Mouse (Mus musculus): Measurements from ENCODE around the gene Morc2b.
"Not testable (repeated sequence)": the region's sequence is repeated elsewhere in the genome, so short reads cannot be mapped to it uniquely, and the experiment has no call there.

Gene Morc2b

DNA sequence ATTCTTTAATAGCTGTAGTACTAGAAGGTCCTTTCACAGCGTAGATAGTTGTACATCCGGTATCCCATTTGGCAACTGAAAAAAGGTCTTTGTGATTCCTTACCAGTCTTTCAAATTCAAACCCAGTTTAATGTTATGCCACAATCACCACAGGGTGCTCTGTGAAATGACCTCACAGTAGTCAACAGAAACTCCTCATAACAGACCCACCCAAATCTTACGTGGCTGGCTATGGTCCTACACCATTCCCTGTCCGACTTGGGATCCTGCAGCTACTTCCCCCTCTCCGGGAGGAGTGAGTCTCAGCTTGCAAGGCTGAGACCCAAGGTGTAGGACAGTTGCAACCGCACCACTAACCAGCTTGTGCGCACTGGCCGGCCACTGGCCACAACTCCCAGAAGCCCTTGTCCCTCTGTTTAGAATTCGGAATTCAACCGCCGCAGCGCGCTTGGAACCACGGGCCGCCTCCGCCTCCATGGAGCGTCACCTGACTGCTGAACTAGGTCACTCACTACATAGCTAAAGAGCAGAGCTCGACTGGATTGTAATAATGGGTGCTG, at the start of gene Morc2b:
Gene Morc2b, minus strand, starts transcription at position 423 of the 560 bp plus-strand sequence.
- no peak for DNase-seq

DNA sequence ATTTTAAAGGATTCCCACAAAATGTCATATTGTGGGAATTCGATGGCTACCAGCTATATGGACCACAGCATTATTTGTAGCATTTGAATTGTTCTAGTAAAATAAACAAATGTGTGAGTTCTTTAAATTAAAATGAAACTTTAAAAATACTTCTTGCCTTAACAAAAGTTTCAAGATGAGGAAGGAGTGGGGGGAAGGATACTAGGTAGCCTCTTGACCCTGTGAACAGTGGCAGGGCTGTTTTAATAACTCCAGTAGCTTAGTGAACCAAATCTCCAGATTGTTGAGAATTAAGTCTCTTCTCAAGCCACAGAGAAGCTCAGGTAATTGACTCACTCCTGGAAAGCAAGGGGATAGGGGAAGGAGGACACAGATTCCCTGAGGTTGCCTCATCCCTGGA, 28.7 kb upstream of the Morc2b start, which contains the start of gene Olfr55:
Gene Olfr55, plus strand, starts transcription at position 301 of the 400 bp plus-strand sequence.
- not testable (repeated sequence) for DNase-seq

DNA sequence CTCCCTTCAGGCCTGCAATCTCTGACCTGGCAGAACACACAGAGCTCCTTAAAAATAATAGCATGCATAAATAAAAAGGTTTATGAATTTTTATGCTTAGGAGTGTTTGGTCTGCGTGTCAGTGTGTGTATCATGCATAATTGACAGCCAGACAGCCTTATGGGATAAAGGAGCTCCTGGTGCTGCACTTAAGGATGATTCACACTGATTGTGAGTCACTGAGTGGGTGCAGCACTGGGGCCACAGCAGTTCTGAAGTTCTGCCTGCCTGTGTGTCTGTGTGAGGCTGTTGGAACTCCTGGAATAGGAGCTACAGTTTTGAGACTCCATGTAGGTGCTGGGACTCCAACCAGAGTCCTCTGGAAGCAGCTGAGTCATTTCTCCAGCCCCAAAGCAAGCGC, 13.2 kb downstream of the Morc2b start:
- DNase-seq, result no peak

DNA sequence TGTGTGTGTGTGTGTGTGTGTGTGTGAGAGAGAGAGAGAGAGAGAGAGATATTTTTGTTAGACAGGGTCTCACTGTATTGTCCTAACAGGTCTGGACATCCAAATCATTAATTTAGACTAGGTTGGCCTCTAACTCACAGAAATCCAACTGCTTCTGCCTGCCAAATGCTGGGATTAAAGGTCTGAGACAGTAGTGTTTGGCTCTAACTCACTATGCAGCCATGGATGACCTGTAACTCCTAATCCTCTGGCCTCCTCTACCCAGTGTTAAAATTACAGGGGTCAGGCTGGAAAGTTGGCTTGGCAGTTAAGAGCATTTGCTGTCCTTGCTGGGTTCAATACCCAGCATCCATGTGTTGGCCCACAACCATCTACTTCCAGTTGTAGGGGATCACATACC, 14.9 kb downstream of the Morc2b start:
- DNase-seq, result no peak

DNA sequence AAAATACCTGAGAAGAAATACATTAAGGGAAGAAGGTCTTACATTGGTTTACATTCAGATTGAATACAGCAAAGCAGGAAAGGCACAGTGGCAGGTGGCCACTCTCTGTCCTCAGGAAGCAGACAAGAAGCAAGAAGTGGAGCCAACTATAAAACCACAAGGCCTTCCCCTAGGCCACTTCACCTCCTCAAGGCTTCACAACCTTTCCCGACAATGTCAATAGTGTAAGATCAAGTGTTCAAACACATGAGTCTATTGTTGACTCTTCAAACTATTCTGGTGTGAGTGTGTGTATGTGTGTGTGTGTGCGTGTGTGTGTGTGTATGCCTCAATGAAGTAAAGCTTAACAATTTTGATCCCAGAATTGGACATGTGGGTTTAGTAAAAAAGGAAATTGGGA, 42.1 kb downstream of the Morc2b start:
- DNase-seq, result no peak

DNA sequence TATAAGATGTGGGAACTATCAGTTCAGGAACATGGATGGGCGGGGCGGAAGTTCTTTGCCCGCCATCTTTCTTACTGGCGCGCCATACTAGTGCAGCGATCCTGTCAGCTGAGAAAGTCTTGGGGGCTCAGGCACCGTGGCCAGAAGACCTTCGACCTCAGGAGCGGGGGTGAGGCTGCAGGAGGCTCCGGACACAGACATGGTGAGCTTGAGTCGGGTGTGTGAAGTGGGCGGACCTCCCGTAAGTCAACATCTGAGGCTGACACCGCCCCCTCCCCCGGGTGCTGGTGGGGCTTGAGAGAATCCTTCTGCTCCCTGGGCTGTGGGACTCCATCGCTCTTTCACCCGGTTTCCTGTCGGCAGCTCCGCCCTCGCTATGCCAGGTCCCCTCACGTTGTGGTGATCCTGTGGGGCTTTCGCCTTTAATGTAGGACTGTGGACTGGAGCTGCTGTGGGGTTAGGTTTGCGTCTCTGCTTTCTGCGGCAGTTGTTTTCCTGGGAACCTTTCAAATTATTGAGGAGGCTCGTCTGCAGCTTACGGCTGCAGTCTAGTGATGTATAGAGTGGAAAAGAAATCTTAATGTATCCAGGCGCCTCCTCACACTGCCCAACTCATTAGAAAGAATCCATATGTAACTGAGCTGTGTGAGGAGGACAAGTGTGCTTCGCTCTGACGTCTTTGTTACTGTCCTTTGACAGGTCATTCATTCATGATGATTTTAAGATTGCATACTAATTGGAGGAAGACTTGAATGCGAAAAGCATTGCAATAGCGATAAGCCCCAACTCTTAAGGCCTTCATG, 46.9 kb downstream of the Morc2b start:
- DNase-seq, result peak; percentile 86 to 89

DNA sequence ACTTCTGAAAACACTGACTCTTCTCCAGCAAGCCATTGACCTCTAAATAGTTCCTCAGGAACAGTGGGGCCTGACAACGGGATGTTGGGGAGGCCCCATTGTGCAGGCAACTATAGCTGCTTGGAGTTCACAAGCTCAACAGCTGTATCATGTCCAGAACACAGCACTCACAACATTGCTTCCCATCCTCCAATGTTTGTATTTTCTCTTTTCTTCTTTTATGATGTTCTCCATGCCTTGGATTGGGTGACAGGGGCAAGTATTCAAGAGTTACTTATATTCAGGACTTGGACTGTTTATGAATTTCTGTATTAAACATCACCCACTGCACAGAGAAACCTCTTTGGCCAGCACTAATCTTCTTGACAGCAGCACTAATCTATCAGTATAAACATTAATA, 47.9 kb downstream of the Morc2b start:
- DNase-seq, result no peak

DNA sequence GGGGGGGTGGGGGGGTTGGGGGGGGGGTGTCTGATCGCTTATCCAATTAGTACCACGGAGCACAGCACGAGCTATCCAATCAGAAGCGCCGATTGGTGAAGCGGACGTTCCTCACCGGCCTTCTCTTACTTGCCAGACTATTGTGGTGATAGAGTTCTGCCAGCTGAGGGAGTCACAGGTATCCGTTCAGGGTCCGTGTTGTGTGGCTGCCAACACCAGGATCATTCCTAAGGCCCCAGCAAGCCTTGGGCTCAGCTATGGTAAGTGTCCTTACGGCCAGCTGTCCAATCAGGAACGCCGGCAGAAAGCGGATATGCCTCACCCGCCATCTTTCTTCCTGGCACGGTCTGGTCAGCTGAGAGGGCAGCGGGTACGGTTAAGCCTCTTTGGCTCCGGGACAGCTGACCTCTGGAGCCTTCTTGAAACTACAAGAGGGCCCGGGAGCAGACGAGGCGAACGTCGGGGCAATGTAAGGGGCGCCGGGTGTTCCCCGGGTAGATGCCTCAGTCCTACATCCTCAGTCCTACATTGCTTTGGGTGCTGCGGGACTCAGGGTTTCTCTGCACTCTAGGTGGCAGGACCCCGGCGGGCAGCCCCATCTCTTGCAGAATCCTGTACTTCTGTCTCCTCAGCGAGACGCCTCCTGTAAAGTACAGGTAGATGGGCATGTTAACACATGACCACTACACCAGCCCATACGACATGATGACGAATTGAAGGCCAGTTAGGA, 50.1 kb downstream of the Morc2b start, which contains the start of gene Zfp563:
Gene Zfp563, plus strand, starts transcription at position 91 of the 730 bp plus-strand sequence.
- peak; percentile 95 for DNase-seq

DNA sequence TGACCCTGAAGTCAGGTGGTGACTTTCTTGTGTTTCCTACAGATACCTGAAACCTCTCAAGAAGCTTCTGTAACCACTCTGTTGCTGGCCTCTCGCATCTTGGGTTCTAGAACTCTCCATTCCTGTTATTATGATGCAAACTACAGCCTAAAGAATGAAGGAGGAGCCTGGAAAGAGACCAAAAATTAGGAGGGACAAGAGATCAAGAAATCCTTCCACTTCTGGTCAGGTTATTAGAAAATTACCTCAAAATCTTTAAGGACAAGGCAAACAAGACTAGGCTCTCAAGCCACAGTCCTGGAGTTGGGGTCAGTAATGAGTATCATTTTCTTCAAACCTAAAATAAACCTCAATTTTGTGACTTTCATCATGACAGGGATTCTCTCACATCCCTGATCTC, 71.5 kb downstream of the Morc2b start, which contains the start of gene 4921501E09Rik:
Gene 4921501E09Rik, minus strand, starts transcription at position 101 of the 400 bp plus-strand sequence.
- no peak for DNase-seq
